Mouse (Mus musculus): ENCODE results near the gene Dapp1. TPM values are rescaled to one million over a fixed set of nuclear protein-coding genes. Genes with fewer than 3 reads are reported as not detected.

Dapp1 gene
- polyA plus RNA-seq, 1 experiment from 2014 or later, result 22.8 TPM

Other genes with a start within 250 kb of the Dapp1 start
- 992 and 1,071 TPM in 2 replicates for gene H2afz, start 117.1 kb downstream of the Dapp1 start, polyA plus RNA-seq (2014; fragmentation: Nextera tagmentation; extraction: Ambion mirVana)
- gene Dnajb14, start 113.9 kb downstream of the Dapp1 start, polyA plus RNA-seq (2014; fragmentation: Nextera tagmentation; extraction: Ambion mirVana), result 10.2 and 13.2 TPM in 2 replicates
- 103 and 116 TPM in 2 replicates for gene Lamtor3, start 63.0 kb downstream of the Dapp1 start, polyA plus RNA-seq (2014; fragmentation: Nextera tagmentation; extraction: Ambion mirVana)
- gene 1110002E22Rik, start 83.5 kb upstream of the Dapp1 start, polyA plus RNA-seq (2014; fragmentation: Nextera tagmentation; extraction: Ambion mirVana), result 16.5 and 18.7 TPM in 2 replicates
- 0.57 and 0.89 TPM in 2 replicates for gene Gm5105, start 85.8 kb upstream of the Dapp1 start, polyA plus RNA-seq (2014; fragmentation: Nextera tagmentation; extraction: Ambion mirVana)
- 7.0 and 7.7 TPM in 2 replicates for gene Trmt10a, start 161.9 kb upstream of the Dapp1 start, polyA plus RNA-seq (2014; fragmentation: Nextera tagmentation; extraction: Ambion mirVana)
- gene Mttp, start 163.4 kb upstream of the Dapp1 start, polyA plus RNA-seq (2014; fragmentation: Nextera tagmentation; extraction: Ambion mirVana), result 6.9 and 7.5 TPM in 2 replicates
- gene 4930579F01Rik, start 212.3 kb upstream of the Dapp1 start, polyA plus RNA-seq (2014; fragmentation: Nextera tagmentation; extraction: Ambion mirVana), result not detected in 2 replicates
- not detected in 2 replicates for gene Adh7, start 236.2 kb upstream of the Dapp1 start, polyA plus RNA-seq (2014; fragmentation: Nextera tagmentation; extraction: Ambion mirVana)

Measured in heart, embryonic 14.5 days (tissue).